Mouse (Mus musculus): ENCODE results near the gene Vmn2r88. TPM values are rescaled to one million over a fixed set of nuclear protein-coding genes. Genes with fewer than 3 reads are reported as not detected.

The Vmn2r88 gene
- polyA plus RNA-seq, 1 experiment from 2014 or later = not detected

Other genes with a start within 250 kb of the Vmn2r88 start
- gene Rnase2b, start 248.6 kb upstream of the Vmn2r88 start, polyA plus RNA-seq (2015; fragmentation: Nextera tagmentation; extraction: Ambion mirVana) = not detected in 2 replicates
- not detected in 2 replicates for gene Ang2, start 211.7 kb upstream of the Vmn2r88 start, polyA plus RNA-seq (2015; fragmentation: Nextera tagmentation; extraction: Ambion mirVana)
- gene Ear14, start 207.4 kb upstream of the Vmn2r88 start, polyA plus RNA-seq (2015; fragmentation: Nextera tagmentation; extraction: Ambion mirVana) = not detected in 2 replicates
- gene Rnase2a, start 154.7 kb upstream of the Vmn2r88 start, polyA plus RNA-seq (2015; fragmentation: Nextera tagmentation; extraction: Ambion mirVana) = not detected in 2 replicates
- gene Gm7247, start 49.1 kb upstream of the Vmn2r88 start, polyA plus RNA-seq (2015; fragmentation: Nextera tagmentation; extraction: Ambion mirVana) = not detected in 2 replicates
- gene Vmn2r89, start 41.0 kb downstream of the Vmn2r88 start, polyA plus RNA-seq (2015; fragmentation: Nextera tagmentation; extraction: Ambion mirVana) = not detected in 2 replicates
- gene Gm5622, start 142.0 kb downstream of the Vmn2r88 start, polyA plus RNA-seq (2015; fragmentation: Nextera tagmentation; extraction: Ambion mirVana) = not detected in 2 replicates
- not detected in 2 replicates for gene Gm17175, start 163.2 kb downstream of the Vmn2r88 start, polyA plus RNA-seq (2015; fragmentation: Nextera tagmentation; extraction: Ambion mirVana)
- not detected in 2 replicates for gene Gm17174, start 181.3 kb downstream of the Vmn2r88 start, polyA plus RNA-seq (2015; fragmentation: Nextera tagmentation; extraction: Ambion mirVana)
- not detected in 2 replicates for gene Gm17078, start 200.5 kb downstream of the Vmn2r88 start, polyA plus RNA-seq (2015; fragmentation: Nextera tagmentation; extraction: Ambion mirVana)
- gene Gm4181, start 224.8 kb downstream of the Vmn2r88 start, polyA plus RNA-seq (2015; fragmentation: Nextera tagmentation; extraction: Ambion mirVana) = not detected in 2 replicates